Mouse (Mus musculus): ENCODE results near the gene Col1a2.

Col1a2 gene

GRCm38 (mm10) chr6:4583485-4583884 lies 78.9 kb downstream of the Col1a2 start:
- no peak for DNase-seq (ENCODE audit: low read depth, low spot score)

- DNase-seq (ENCODE audit: low read depth, low spot score): no peak
Observed at GRCm38 (mm10) chr6:4587946-4588345, 83.3 kb downstream of the Col1a2 start.

GRCm38 (mm10) chr6:4588722-4589121 lies 84.1 kb downstream of the Col1a2 start:
- no peak for DNase-seq (ENCODE audit: low read depth, low spot score)

GRCm38 (mm10) chr6:4590089-4590488 lies 85.5 kb downstream of the Col1a2 start:
- no peak for DNase-seq (ENCODE audit: low read depth, low spot score)

All from retina, postnatal 7 days (tissue).